Mouse (Mus musculus) frontal cortex, postnatal 36 days (tissue): ENCODE measurements around the gene Pvalb.
A peak's percentile ranks its signal among the peaks of the same experiment; 100 is the strongest.

ENCODE experiments used
- DNase-seq, 2 experiments: peaks; one replicate each; pipeline ENCODE4 v3.0.0; 2022; ENCODE audit warnings: low spot score in 2 of 2

Gene Pvalb

GRCm38 (mm10) chr15:78195096-78195880 is 10.9 kb downstream of the Pvalb start:
- DNase-seq, result no peak

DNA sequence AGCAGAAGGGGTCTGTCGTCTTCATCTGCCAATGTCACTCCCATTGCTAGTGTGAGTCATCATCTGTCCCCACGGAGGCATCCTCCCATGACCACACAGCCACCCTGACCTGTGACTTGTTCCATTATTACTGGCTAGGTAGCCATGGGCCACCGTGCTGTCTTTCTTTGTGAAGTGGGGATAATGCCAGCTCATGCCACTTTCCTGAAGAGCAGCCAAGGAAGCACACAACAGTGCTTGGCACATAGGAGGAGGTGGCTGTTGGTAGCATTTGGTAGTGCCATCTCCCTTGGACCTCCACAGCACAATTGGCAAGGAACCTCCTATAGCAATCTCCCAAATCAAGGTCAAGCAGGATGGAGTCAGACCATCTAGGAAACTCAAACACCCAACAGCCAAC is 11.9 kb downstream of the Pvalb start:
- DNase-seq, result no peak

DNA sequence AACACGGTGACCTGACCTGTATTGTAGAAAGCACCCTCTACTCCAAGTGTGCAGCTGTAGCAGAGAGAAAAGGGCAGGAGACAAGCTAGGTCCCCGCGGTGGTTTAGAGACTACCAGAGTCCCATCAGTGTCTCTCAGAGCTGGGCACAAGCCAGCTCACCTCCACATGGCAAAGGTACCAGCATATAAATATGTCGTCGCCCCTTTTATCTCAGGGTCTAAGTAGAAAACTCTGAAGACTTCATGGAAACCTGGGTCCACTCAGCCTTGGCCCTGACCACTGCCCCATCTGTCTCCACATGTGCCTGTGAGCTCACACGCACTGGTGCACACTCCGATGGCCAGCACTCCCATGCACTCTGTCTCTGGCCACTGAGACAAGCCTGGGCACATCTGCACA is 16.6 kb downstream of the Pvalb start:
- no peak for DNase-seq

- DNase-seq, result no peak
These were observed 17.7 kb downstream of the Pvalb start for GRCm38 (mm10) chr15:78188546-78188945.

DNA sequence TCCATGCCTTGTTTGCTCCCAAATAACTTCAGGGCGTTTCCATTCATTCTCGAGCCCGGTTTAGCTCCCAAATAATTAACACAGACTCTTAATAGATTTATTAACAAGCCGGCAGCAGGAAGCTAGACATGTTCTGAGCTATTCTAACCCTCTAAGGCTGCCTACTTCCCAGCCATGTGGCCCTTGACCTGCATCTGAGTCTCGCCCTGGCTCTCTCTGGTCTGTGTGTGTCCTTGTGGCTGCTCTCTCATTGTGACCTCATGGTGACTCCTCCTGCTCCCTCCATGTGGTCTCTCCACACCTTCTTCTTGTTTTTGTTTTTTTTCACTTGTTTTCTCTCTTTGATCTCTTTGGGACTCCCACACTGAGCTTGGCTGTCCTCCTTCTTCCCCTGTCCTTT is 19.3 kb downstream of the Pvalb start:
- no peak for DNase-seq

DNA sequence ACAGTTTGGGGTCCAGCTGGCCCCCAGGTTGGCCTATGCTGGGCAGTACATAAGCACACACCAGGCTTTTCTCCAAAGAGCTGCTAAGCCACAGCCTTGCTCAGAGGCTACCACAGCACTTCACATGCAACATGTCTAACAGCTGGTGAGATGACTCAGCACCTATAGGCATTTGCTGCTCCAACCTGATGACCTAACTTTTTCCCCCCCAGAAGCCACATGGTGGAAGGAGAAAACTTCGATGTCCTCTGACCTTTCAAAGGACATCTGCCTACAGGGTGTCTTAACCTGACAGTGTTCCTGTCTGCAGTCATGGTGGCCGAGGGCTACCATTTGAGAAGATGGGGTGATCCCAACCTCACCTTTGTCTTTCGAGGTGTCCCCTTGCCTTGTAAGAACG is 20.6 kb downstream of the Pvalb start:
- no peak for DNase-seq

DNA sequence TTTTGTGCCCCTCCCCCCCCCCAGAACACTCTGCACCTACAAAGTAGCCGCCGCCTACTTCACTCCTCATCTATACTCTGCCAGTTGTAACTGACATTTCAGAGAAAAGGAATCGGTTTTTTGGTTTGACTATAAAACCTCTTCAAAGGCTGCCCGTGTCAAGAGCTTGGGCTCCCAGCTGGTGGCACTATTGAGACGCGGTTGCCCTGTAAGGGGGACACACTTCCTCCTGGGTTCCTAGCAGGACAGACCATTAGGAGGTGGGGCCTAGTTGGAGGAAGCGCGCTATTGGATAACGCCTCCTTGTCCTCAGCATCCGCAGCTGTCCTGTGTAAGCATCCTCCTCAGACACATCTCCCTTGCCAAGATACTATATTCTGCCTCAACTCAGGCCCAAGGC is 21.3 kb downstream of the Pvalb start:
- DNase-seq, result no peak

DNA sequence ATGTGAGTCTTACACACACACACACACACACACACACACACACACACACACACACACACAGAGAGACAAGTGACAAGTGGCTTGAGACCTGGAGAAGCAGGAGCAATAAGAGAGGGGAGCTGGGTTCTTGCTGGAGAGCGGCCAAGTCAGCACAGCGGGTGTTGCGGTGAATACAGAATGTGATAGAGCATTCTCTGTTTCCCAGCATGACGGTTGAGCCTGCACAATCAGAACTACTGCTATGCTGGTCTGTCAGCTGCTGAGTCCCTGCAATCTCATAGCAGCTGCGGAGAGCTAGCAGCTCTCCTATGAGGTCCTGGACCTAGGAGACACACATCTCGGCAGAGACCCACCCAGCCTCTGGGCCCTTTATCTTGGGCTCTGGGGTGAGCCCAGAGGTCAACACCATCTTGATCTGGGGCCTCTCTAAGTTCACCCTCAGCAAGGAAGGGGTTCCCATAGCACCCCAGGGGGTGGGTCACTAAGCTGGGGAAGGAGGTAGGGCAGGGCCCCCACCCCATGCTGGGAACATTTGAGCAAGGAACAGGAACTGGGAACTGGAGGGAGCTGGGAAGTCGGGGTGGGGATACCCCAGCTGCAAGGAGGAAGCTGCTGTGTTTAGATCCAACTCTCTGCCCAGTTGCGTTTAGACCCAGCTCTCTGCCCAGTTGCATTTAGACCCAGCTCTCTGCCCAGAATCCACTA is 24.3 kb downstream of the Pvalb start:
- DNase-seq, result no peak

- DNase-seq, result no peak
These were observed 26.4 kb downstream of the Pvalb start for GRCm38 (mm10) chr15:78179775-78180174.

DNA sequence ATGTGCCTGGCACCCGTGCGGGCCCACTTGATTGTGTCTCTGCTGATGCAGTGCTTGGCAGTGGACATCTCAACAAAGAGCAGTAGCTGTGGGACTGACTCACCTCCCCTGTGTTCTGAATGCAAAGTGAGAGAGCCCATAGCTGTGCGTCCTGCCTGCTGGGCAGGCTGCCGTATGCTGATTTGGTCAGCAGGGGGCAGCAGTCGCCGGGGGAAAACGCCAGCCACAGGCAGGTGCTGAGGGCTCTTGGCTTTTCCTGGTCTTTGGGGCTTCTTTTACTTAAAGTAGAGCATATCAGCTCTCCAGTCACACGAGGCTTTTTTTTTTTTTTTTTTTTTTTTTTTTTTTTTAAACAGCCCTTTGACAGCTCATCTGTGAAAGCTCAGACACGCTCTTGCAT is 27.8 kb downstream of the Pvalb start:
- DNase-seq, result peak; percentile 84 to 87

GRCm38 (mm10) chr15:78177257-78177656 is 28.9 kb downstream of the Pvalb start:
- DNase-seq, result no peak

- DNase-seq, result no peak
These were observed 31.3 kb downstream of the Pvalb start for GRCm38 (mm10) chr15:78174887-78175245.

GRCm38 (mm10) chr15:78173972-78174886 is 32.0 kb downstream of the Pvalb start, which contains the start of gene Ift27:
Gene Ift27 (minus strand): TSS chr15:78174107.
- DNase-seq, result peak; percentile 98 to 99

DNA sequence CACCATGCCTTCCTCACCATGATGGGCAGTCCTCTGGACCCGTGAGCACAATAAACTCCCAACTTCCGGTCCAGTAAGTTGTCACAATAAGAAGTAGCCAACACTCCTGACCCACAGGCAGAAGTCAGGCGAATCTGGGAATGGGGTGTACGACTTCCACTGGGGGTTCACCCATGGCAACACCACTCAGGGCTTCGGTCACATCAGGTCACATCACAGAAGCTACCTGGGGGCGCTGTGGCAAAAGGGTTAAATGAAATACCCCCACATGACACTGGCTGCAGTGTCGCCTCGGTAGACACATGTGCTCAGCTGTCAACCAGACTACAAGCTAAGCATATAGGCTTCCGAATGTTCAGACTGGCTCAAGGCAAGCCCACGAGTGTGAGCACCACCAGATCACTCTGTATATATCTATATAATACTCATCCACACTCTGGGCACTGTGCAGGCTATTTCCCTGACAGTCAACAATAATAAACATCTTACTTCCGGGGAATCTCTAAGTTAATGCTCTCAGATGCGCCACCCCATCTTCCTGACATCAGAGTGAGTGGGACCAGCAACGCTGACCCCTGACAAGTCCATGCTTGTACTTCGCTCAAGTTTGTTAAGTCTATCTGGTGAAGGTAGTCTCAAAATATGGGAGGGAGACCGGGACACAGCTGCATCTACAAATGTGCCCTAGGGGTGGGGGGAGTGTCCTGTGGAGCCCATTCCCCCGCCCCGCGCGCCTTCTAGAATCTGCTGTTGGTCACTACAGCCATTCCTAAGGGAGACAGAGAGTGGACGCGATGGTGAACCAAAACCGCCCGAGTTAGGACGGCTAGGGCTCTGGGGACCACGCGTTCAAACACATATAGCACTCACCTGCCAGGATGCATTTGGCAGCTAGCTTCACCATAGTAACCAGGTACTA is 33.0 kb downstream of the Pvalb start:
- DNase-seq, result no peak

GRCm38 (mm10) chr15:78172256-78172898 is 33.8 kb downstream of the Pvalb start:
- peak in 1 of 2 experiments; percentile 64 for DNase-seq

- DNase-seq, result peak in 1 of 2 experiments; percentile 36
These were observed 34.5 kb downstream of the Pvalb start for GRCm38 (mm10) chr15:78171651-78172050.

DNA sequence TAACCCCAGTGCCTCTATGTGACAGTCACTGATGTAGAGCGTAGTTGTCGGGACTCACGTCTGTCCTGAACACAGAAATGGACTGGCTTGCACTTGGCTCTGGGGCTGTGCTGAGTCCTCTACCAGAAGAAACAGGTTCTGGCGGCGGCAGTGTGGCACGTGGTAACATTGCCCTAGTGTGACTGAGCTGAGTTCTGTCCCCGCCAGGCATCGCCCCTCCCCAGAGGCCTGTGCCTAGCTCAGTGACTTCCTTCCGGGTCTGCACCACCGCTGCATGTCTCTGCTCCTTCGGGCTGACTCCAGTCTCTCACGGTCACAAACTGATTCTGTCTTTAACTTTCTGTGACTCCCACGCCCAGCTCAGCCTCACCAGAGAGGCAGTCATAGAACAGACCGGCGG is 35.5 kb downstream of the Pvalb start:
- no peak for DNase-seq

- DNase-seq, result peak in 1 of 2 experiments; percentile 37
These were observed 36.6 kb downstream of the Pvalb start for GRCm38 (mm10) chr15:78169566-78169965.

DNA sequence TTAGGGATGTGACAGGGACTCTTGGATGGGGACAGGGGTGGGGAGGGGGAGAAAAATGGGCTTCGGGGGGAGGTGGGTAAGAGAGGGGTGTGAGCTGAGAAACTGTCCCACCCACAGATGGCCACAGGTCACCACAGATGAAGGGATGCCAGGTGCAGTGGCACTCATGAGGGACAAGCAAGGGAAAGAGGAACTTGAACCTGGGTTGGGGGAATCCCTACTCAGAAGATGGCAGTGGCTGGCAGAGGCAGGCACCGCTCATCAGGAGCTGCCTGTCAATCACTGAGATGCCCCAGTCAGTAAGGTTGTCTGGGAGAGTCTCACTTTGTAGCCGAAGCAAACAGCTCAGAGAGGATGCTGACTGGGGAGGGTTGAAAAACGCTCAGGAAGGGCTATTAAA is 40.9 kb downstream of the Pvalb start:
- no peak for DNase-seq

GRCm38 (mm10) chr15:78164466-78164865 is 41.7 kb downstream of the Pvalb start:
- DNase-seq, result peak in 1 of 2 experiments; percentile 19

GRCm38 (mm10) chr15:78161946-78162345 is 44.3 kb downstream of the Pvalb start:
- no peak for DNase-seq
